Mouse (Mus musculus): ENCODE measurements at regions not wholly inside any gene's neighbourhood (a gene's known extent, or its start where the extent isn't known, plus 50 kb on each side); places are given as distances from the start of the nearest gene placed in this dataset.
"Not testable (repeated sequence)": the region's sequence is repeated elsewhere in the genome, so short reads cannot be mapped to it uniquely, and the experiment has no call there.

- TF ChIP-seq CTCF, EP300 (IDR thresholded peaks at IDR 0.05; ENCODE audit: low read depth): not testable (repeated sequence)
Observed at GRCm38 (mm10) chr6:64948839-64949238, 93.5 kb upstream of the Smarcad1 start.

Measured in liver, embryonic 14.5 days (tissue).